Mouse (Mus musculus): ENCODE results near the gene Tmem199.

Gene Tmem199

GRCm38 (mm10) chr11:78528714-78529113 lies 16.7 kb upstream of the Tmem199 start:
- in situ Hi-C loops (cut with MboI; ENCODE audit: unreplicated experiment in 2 of 2), result no loop called here

- in situ Hi-C loops (cut with MboI; ENCODE audit: unreplicated experiment in 2 of 2), result no loop called here
Measured at GRCm38 (mm10) chr11:78524838-78525237, 12.9 kb upstream of the Tmem199 start.

- in situ Hi-C loops (cut with MboI; ENCODE audit: unreplicated experiment in 2 of 2), result no loop called here
Measured at GRCm38 (mm10) chr11:78523241-78523955, 11.4 kb upstream of the Tmem199 start.

- in situ Hi-C loops (cut with MboI; ENCODE audit: unreplicated experiment in 2 of 2), result no loop called here
Measured at GRCm38 (mm10) chr11:78522481-78522997, 10.6 kb upstream of the Tmem199 start.

- in situ Hi-C loops (cut with MboI; ENCODE audit: unreplicated experiment in 2 of 2), result no loop called here
Measured at GRCm38 (mm10) chr11:78521880-78522279, 9.9 kb upstream of the Tmem199 start.

- in situ Hi-C loops (cut with MboI; ENCODE audit: unreplicated experiment in 2 of 2), result no loop called here
Measured at GRCm38 (mm10) chr11:78518931-78519330, 7.0 kb upstream of the Tmem199 start.

- in situ Hi-C loops (cut with MboI; ENCODE audit: unreplicated experiment in 2 of 2), result no loop called here
Measured at GRCm38 (mm10) chr11:78515549-78516325, 3.8 kb upstream of the Tmem199 start.

- in situ Hi-C loops (cut with MboI; ENCODE audit: unreplicated experiment in 2 of 2), result no loop called here
Measured at GRCm38 (mm10) chr11:78513106-78513790, 1.3 kb upstream of the Tmem199 start.

GRCm38 (mm10) chr11:78509148-78509547 lies 2.8 kb downstream of the Tmem199 start:
- in situ Hi-C loops (cut with MboI; ENCODE audit: unreplicated experiment in 2 of 2), result no loop called here

- in situ Hi-C loops (cut with MboI; ENCODE audit: unreplicated experiment in 2 of 2), result no loop called here
Measured at GRCm38 (mm10) chr11:78505430-78505829, 6.5 kb downstream of the Tmem199 start.

GRCm38 (mm10) chr11:78502909-78503650 lies 8.9 kb downstream of the Tmem199 start, which contains the start of gene Sebox:
TSS of gene Sebox (plus strand) at chr11:78503447.
- in situ Hi-C loops (cut with MboI; ENCODE audit: unreplicated experiment in 2 of 2), result no loop called here

GRCm38 (mm10) chr11:78501529-78501928 lies 10.4 kb downstream of the Tmem199 start:
- in situ Hi-C loops (cut with MboI; ENCODE audit: unreplicated experiment in 2 of 2), result no loop called here

GRCm38 (mm10) chr11:78500623-78501202 lies 11.3 kb downstream of the Tmem199 start:
- in situ Hi-C loops (cut with MboI; ENCODE audit: unreplicated experiment in 2 of 2), result no loop called here

- in situ Hi-C loops (cut with MboI; ENCODE audit: unreplicated experiment in 2 of 2), result loop anchor here in 1 of 2 experiments (25.0 kb wide), 1 partner anchor 338 kb away; the partner anchor contains the start of gene Lyrm9
Measured at GRCm38 (mm10) chr11:78499543-78499942, 12.4 kb downstream of the Tmem199 start.

- in situ Hi-C loops (cut with MboI; ENCODE audit: unreplicated experiment in 2 of 2), result loop anchor here in 1 of 2 experiments (25.0 kb wide), 1 partner anchor 338 kb away; the partner anchor contains the start of gene Lyrm9
Measured at GRCm38 (mm10) chr11:78499004-78499403, 13.0 kb downstream of the Tmem199 start, which contains the start of gene Vtn. TSS of gene Vtn (plus strand) at chr11:78499091.

- in situ Hi-C loops (cut with MboI; ENCODE audit: unreplicated experiment in 2 of 2), result loop anchor here in 1 of 2 experiments (25.0 kb wide), 1 partner anchor 339 kb away; the partner anchor contains the start of gene Lyrm9
Measured at GRCm38 (mm10) chr11:78497544-78498522, 14.1 kb downstream of the Tmem199 start, which contains the start of gene Sarm1. TSS of gene Sarm1 (minus strand) at chr11:78497754.

- in situ Hi-C loops (cut with MboI; ENCODE audit: unreplicated experiment in 2 of 2), result loop anchor here in 1 of 2 experiments (25.0 kb wide), 1 partner anchor 340 kb away; the partner anchor contains the start of gene Lyrm9
Measured at GRCm38 (mm10) chr11:78497071-78497541, 14.9 kb downstream of the Tmem199 start.

- in situ Hi-C loops (cut with MboI; ENCODE audit: unreplicated experiment in 2 of 2), result loop anchor here in 1 of 2 experiments (25.0 kb wide), 1 partner anchor 341 kb away; the partner anchor contains the start of gene Lyrm9
Measured at GRCm38 (mm10) chr11:78495904-78496303, 16.1 kb downstream of the Tmem199 start.

All from v-Abl transformed pro-B cells (cell line).